Mouse (Mus musculus) yolk sac, embryonic 10.5 days (tissue): ENCODE results near the gene Smyd3.

Experiments used
- DNase-seq: peaks from one replicate; pipeline ENCODE4 v3.0.0-alpha.2; 2017; ENCODE audit warnings: low spot score

The Smyd3 gene

GRCm38 (mm10) chr1:178942251-178942963, 575.4 kb downstream of the Smyd3 start:
- no peak for DNase-seq

- DNase-seq: no peak
Observed at GRCm38 (mm10) chr1:178940353-178940752, 577.5 kb downstream of the Smyd3 start.

- DNase-seq: no peak
Observed at GRCm38 (mm10) chr1:178936976-178937375, 580.9 kb downstream of the Smyd3 start.

GRCm38 (mm10) chr1:178936457-178936856, 581.4 kb downstream of the Smyd3 start:
- no peak for DNase-seq

- no peak for DNase-seq
Observed at GRCm38 (mm10) chr1:178933953-178934637, 583.7 kb downstream of the Smyd3 start.

- no peak for DNase-seq
Observed at GRCm38 (mm10) chr1:178929531-178929930, 588.3 kb downstream of the Smyd3 start.

GRCm38 (mm10) chr1:178924492-178925183, 593.2 kb downstream of the Smyd3 start:
- no peak for DNase-seq

GRCm38 (mm10) chr1:178917194-178917902, 600.5 kb downstream of the Smyd3 start:
- no peak for DNase-seq

- no peak for DNase-seq
Observed at GRCm38 (mm10) chr1:178915056-178915455, 602.8 kb downstream of the Smyd3 start.

GRCm38 (mm10) chr1:178912936-178913716, 604.7 kb downstream of the Smyd3 start:
- DNase-seq: no peak

- DNase-seq: no peak
Observed at GRCm38 (mm10) chr1:178910951-178911350, 606.9 kb downstream of the Smyd3 start.
